Mouse (Mus musculus): Measurements from ENCODE around the gene Pcid2. TPM values are rescaled to one million over a fixed set of nuclear protein-coding genes. Genes with fewer than 3 reads are reported as not detected.
"Not testable (repeated sequence)": the region's sequence is repeated elsewhere in the genome, so short reads cannot be mapped to it uniquely, and the experiment has no call there.

Gene Pcid2
- polyA plus RNA-seq, 2 experiments, result 34.8 to 35.9 TPM

DNA sequence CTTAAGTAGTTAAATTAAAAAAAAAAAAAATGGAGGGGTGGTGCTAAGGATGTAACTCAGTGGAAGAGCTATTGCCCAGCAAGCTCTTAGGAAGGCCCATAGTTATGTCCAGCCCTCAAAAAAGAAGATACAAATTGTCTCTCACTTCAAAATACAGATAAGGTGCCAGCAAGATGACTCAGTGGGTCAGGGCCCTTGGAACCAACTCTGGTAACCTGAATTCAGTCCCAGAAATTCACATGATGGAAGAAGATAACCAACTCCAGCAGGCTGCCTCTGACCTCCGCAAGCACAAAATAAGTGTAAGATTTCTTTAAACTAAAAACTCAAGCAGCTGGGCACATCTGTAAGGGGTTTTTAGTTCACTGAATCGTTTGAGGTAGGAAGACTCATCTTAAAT, 43.2 kb upstream of the Pcid2 start:
- 84% methylated on average over 2 of the region's 2 CpGs for WGBS
- ATAC-seq (ENCODE audit: low FRiP score, low read depth) (no peak), DNase-seq (ENCODE audit: low spot score) (no peak)
- no peak for TF ChIP-seq POLR2A (IDR thresholded peaks at IDR 0.05; ENCODE audit: borderline replicate concordance, extremely low read depth, insufficient read depth, insufficient read length)
- H3K27ac ChIP-seq (replicated peaks; ENCODE audit: low read depth, low read length), result no peak overlapping the region
- H3K27me3 ChIP-seq (ENCODE audit: control insufficient read depth, insufficient read depth, low read length), result no peaks in the 10 kb centered on the region
- peaks cover 66% of the 10 kb centered on the region for H3K36me3 ChIP-seq (ENCODE audit: control insufficient read depth, insufficient read depth, low read length)
- H3K9me3 ChIP-seq (ENCODE audit: control insufficient read depth, low read length), result no peaks in the 10 kb centered on the region
- no peak overlapping the region for H3K4me3 ChIP-seq (replicated peaks; ENCODE audit: low read length)
- no peaks in the 10 kb centered on the region for H3K4me1 ChIP-seq (ENCODE audit: control insufficient read depth, insufficient read depth, low read length)
- no peak overlapping the region for H3K4me2 ChIP-seq (replicated peaks; ENCODE audit: low read depth, low read length, severe bottlenecking)
- no peak overlapping the region for H3K9ac ChIP-seq (ENCODE audit: low read depth, low read length, severe bottlenecking)

DNA sequence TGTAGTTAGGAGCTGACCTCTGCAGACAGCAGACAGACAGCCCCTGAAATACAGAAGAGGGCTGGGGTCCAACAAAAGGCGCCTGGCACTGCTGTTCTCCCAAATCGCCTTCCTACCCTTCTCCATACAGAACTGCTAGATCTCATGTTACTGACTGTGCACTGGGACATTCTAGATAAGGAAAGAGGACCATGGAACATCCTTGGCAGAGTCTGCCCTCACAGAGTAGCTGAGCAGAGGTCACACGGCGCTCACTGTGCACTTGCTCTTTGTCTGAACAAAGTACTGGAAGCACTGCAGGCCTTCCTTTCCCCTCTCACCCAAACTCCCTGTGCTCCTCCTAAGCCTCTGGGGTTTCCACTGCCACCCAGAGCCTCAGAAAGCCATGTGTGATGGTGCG, 36.4 kb upstream of the Pcid2 start:
- Histone ChIP-seq H3K4me2 (replicated peaks; ENCODE audit: low read depth, low read length, severe bottlenecking) (no peak overlapping the region), H3K9me3 (ENCODE audit: control insufficient read depth, low read length) (no peaks in the 10 kb centered on the region), H3K27me3 (ENCODE audit: control insufficient read depth, insufficient read depth, low read length) (no peaks in the 10 kb centered on the region), H3K27ac (replicated peaks; ENCODE audit: low read depth, low read length) (no peak overlapping the region), H3K4me3 (replicated peaks; ENCODE audit: low read length) (no peak overlapping the region), H3K36me3 (ENCODE audit: control insufficient read depth, insufficient read depth, low read length) (peaks cover 100% of the 10 kb centered on the region), H3K4me1 (ENCODE audit: control insufficient read depth, insufficient read depth, low read length) (no peaks in the 10 kb centered on the region), H3K9ac (ENCODE audit: low read depth, low read length, severe bottlenecking) (no peak overlapping the region)
- no peak for TF ChIP-seq POLR2A (IDR thresholded peaks at IDR 0.05; ENCODE audit: borderline replicate concordance, extremely low read depth, insufficient read depth, insufficient read length)
- WGBS, result 93% methylated on average over 5 of the region's 5 CpGs
- DNase-seq (ENCODE audit: low spot score) (no peak), ATAC-seq (ENCODE audit: low FRiP score, low read depth) (no peak)

DNA sequence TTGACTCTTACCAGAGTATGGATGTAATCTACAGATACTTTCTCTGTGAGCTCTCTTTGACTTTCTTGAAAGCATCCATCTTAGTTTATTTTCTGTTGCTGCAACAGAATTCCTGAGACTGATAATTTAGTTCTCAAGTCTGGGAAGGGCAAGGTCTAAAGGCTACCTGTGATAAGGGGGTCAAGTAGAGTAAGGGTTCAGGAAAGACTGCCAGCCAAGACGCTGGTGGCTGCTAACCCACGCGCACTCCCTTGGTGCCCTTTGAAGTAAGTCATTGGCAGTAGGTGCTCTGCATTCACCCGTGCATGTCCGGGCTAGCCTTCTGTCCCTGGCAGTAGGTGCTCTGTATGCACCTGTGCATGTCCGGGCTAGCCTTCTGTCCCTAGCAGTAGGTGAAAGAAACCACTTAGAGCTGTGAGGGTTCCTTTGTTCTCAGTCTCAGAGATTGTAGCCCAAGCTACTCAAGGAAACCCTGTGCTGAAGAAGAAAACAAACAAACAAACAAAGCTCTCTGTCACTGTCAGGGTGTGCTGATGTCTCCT, 34.5 kb upstream of the Pcid2 start:
- H3K4me1 ChIP-seq (ENCODE audit: control insufficient read depth, insufficient read depth, low read length), result no peaks in the 10 kb centered on the region
- H3K9me3 ChIP-seq (ENCODE audit: control insufficient read depth, low read length), result no peaks in the 10 kb centered on the region
- H3K4me3 ChIP-seq (replicated peaks; ENCODE audit: low read length), result no peak overlapping the region
- ATAC-seq (ENCODE audit: low FRiP score, low read depth) (no peak), DNase-seq (ENCODE audit: low spot score) (no peak)
- H3K4me2 ChIP-seq (replicated peaks; ENCODE audit: low read depth, low read length, severe bottlenecking), result no peak overlapping the region
- no peak for TF ChIP-seq POLR2A (IDR thresholded peaks at IDR 0.05; ENCODE audit: borderline replicate concordance, extremely low read depth, insufficient read depth, insufficient read length)
- H3K36me3 ChIP-seq (ENCODE audit: control insufficient read depth, insufficient read depth, low read length), result peaks cover 100% of the 10 kb centered on the region
- no peaks in the 10 kb centered on the region for H3K27me3 ChIP-seq (ENCODE audit: control insufficient read depth, insufficient read depth, low read length)
- WGBS, result 96% methylated on average over 6 of the region's 6 CpGs
- no peak overlapping the region for H3K9ac ChIP-seq (ENCODE audit: low read depth, low read length, severe bottlenecking)
- no peak overlapping the region for H3K27ac ChIP-seq (replicated peaks; ENCODE audit: low read depth, low read length)

DNA sequence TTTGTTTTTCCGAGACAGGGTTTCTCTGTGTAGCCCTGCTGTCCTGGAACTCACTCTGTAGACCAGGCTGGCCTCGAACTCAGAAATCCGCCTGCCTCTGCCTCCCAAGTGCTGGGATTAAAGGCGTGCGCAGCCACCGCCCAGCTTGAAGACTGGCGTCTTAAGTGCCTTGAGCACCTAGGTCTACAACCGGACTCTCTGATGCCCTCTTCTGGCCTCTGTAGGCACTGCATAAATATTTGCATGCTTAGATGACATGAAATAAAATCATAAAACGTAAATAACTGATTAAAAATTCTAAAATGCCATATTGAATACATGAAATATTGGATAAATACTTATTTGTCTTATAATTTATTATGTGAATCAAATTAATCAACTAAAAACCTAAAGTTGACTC, 27.0 kb upstream of the Pcid2 start:
- not testable (repeated sequence) for H3K27ac ChIP-seq (replicated peaks; ENCODE audit: low read depth, low read length); ATAC-seq (ENCODE audit: low FRiP score, low read depth); H3K27me3 ChIP-seq (ENCODE audit: control insufficient read depth, insufficient read depth, low read length); H3K9me3 ChIP-seq (ENCODE audit: control insufficient read depth, low read length); H3K4me3 ChIP-seq (replicated peaks; ENCODE audit: low read length); H3K4me1 ChIP-seq (ENCODE audit: control insufficient read depth, insufficient read depth, low read length); H3K4me2 ChIP-seq (replicated peaks; ENCODE audit: low read depth, low read length, severe bottlenecking); H3K9ac ChIP-seq (ENCODE audit: low read depth, low read length, severe bottlenecking)
- 71% methylated on average over 9 of the region's 9 CpGs for WGBS
- DNase-seq (ENCODE audit: low spot score), result peak; percentile 57
- peaks cover 93% of the 10 kb centered on the region for H3K36me3 ChIP-seq (ENCODE audit: control insufficient read depth, insufficient read depth, low read length)

DNA sequence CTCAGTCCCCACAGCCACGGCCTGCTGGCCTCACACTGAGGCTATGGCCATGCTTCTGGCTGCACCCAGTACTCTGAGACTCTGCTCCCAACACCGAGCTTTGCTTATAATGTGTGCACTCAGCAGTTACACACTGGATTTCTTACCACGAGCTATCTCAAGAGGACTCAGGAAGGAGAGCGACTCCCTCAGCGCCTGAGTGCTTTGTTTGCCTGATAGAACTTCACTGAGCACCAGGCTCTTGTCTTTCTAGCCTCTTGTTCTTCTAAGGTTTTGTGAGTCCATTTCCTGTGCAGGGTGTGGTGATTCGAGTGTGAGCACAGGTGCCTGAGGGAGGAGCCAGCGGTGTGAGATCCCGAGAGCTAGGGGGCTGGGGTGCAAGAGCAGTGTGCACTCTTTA, 19.6 kb upstream of the Pcid2 start:
- WGBS, result 92% methylated on average over 8 of the region's 8 CpGs

DNA sequence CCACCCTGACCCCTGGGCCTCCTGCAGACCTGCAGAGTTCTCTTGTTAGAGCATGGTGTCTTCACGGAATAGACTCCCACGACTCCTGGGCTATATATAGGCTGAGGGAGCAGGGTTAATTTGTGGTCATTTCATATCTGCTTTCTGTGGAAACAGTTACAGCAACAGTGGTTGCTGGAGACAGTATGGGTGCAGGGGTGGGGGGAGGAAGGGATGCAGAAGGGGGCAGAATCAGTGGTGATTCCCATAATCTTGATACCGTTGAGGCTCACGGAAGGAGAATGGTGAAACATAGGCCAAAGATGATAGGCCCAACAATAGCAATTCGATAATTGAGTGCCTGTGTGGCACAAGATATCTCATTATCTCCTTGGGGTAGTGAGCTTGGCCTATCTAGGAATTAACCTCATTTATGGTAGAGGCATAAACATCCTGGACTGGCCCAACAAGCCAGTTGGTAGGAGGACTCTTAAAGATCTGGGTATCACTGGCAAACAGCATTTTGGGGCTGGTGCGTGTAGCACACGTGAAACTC, 17.7 kb upstream of the Pcid2 start:
- 91% methylated on average over 7 of the region's 7 CpGs for WGBS
- H3K36me3 ChIP-seq (ENCODE audit: control insufficient read depth, insufficient read depth, low read length), result peaks cover 85% of the 10 kb centered on the region

More for the DNA sequence above, 19.6 kb upstream of the Pcid2 start:
- DNase-seq (ENCODE audit: low spot score) (no peak), ATAC-seq (ENCODE audit: low FRiP score, low read depth) (no peak)
- Histone ChIP-seq H3K4me3 (replicated peaks; ENCODE audit: low read length) (no peak overlapping the region), H3K4me2 (replicated peaks; ENCODE audit: low read depth, low read length, severe bottlenecking) (no peak overlapping the region), H3K9me3 (ENCODE audit: control insufficient read depth, low read length) (no peaks in the 10 kb centered on the region), H3K4me1 (ENCODE audit: control insufficient read depth, insufficient read depth, low read length) (no peaks in the 10 kb centered on the region), H3K36me3 (ENCODE audit: control insufficient read depth, insufficient read depth, low read length) (peaks cover 89% of the 10 kb centered on the region), H3K9ac (ENCODE audit: low read depth, low read length, severe bottlenecking) (no peak overlapping the region), H3K27me3 (ENCODE audit: control insufficient read depth, insufficient read depth, low read length) (no peaks in the 10 kb centered on the region), H3K27ac (replicated peaks; ENCODE audit: low read depth, low read length) (no peak overlapping the region)
- no peak for TF ChIP-seq POLR2A (IDR thresholded peaks at IDR 0.05; ENCODE audit: borderline replicate concordance, extremely low read depth, insufficient read depth, insufficient read length)

More for the DNA sequence above, 17.7 kb upstream of the Pcid2 start:
- Histone ChIP-seq H3K27ac (replicated peaks; ENCODE audit: low read depth, low read length) (no peak overlapping the region), H3K9ac (ENCODE audit: low read depth, low read length, severe bottlenecking) (no peak overlapping the region), H3K4me2 (replicated peaks; ENCODE audit: low read depth, low read length, severe bottlenecking) (no peak overlapping the region), H3K27me3 (ENCODE audit: control insufficient read depth, insufficient read depth, low read length) (no peaks in the 10 kb centered on the region), H3K4me3 (replicated peaks; ENCODE audit: low read length) (no peak overlapping the region), H3K4me1 (ENCODE audit: control insufficient read depth, insufficient read depth, low read length) (no peaks in the 10 kb centered on the region), H3K9me3 (ENCODE audit: control insufficient read depth, low read length) (no peaks in the 10 kb centered on the region)
- TF ChIP-seq POLR2A (IDR thresholded peaks at IDR 0.05; ENCODE audit: borderline replicate concordance, extremely low read depth, insufficient read depth, insufficient read length), result no peak
- ATAC-seq (ENCODE audit: low FRiP score, low read depth), result no peak
- no peak for DNase-seq (ENCODE audit: low spot score)
